Mouse (Mus musculus) C2C12 (cell line): ENCODE results near the gene Syk. TPM values are rescaled to one million over a fixed set of nuclear protein-coding genes. Genes with fewer than 3 reads are reported as not detected.

Experiments
- H3K27me3 ChIP-seq: one replicate; pipeline ENCODE4 v1.6.1; 2011; ENCODE audit not compliant: control insufficient read depth, insufficient read depth, insufficient read length
- H3K36me3 ChIP-seq: one replicate; pipeline ENCODE4 v1.6.1; 2011; ENCODE audit not compliant: control insufficient read depth, insufficient read depth
- H3K4me3 ChIP-seq: one replicate; pipeline ENCODE4 v1.5.1; 2011; ENCODE audit warnings: mild to moderate bottlenecking, control low read depth; ENCODE audit not compliant: poor library complexity, insufficient read depth, severe bottlenecking
- H3K79me2 ChIP-seq: one replicate; pipeline ENCODE4 v1.6.1; 2011; ENCODE audit not compliant: control insufficient read depth, insufficient read depth
- H3K79me3 ChIP-seq: one replicate; pipeline ENCODE4 v1.6.1; 2011; ENCODE audit warnings: low read depth, control low read depth
- H3ac ChIP-seq: one replicate; pipeline ENCODE3; 2011; ENCODE audit warnings: low read depth; ENCODE audit not compliant: control insufficient read depth, insufficient read length
- CEBPB ChIP-seq: IDR thresholded peaks from one replicate; pipeline ENCODE4 v1.6.1; 2011; ENCODE audit warnings: low read depth, mild to moderate bottlenecking, control low read depth, moderate library complexity
- CTCF ChIP-seq: IDR thresholded peaks from one replicate; pipeline ENCODE4 v1.5.1; 2011; ENCODE audit not compliant: control insufficient read depth, insufficient read depth, insufficient read length
- FOSL1 ChIP-seq: IDR thresholded peaks from one replicate; pipeline ENCODE4 v1.8.0; 2011; ENCODE audit warnings: mild to moderate bottlenecking, low read length; ENCODE audit not compliant: poor library complexity, insufficient read depth, severe bottlenecking
- MAX ChIP-seq: IDR thresholded peaks from one replicate; pipeline ENCODE4 v1.6.1; 2011; ENCODE audit warnings: mild to moderate bottlenecking, control low read depth
- MYOD1 ChIP-seq: IDR thresholded peaks from one replicate; pipeline ENCODE4 v1.6.1; 2011; ENCODE audit warnings: low read depth; ENCODE audit not compliant: control insufficient read depth, insufficient read length
- MYOG ChIP-seq: IDR thresholded peaks from one replicate; pipeline ENCODE4 v1.6.1; 2011; ENCODE audit not compliant: control insufficient read depth, insufficient read length; ENCODE audit errors: extremely low read depth
- USF1 ChIP-seq: IDR thresholded peaks from one replicate; pipeline ENCODE4 v1.6.1; 2011; ENCODE audit warnings: low read depth, mild to moderate bottlenecking, control low read depth, moderate library complexity
- polyA plus RNA-seq: library from polyadenylated mRNA; unstranded; fragments of >200 nt; fragmentation: generic; extraction: Trizol; gene quantifications from one replicate; pipeline ENCODE4 v1.2.1, GENCODE M21; 2012; ENCODE audit warnings: missing spikeins

Syk gene
- polyA plus RNA-seq, 1 experiment: 0.50 TPM

DNA sequence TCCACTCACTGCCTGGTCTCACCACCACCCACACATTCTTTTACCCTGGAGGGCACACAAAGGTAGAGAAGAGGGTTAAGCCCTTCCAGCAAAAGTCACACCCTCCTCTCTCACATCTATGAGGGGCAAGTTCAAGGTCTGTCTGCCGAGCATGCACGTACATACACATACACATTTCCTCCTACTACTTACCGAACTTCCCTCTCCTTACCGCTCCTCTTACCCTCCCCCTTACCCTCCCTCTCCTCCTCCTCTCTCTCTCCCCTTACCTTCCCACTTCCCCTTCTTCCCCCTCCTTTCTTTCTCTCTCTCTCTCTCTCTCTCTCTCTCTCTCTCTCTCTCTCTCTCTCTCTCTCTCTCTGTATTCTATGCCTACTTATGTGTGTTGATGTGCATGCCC, 35.6 kb downstream of the Syk start:
- H3K4me3 ChIP-seq: no peak overlapping the region
- no peaks in the 10 kb centered on the region for H3K79me2 ChIP-seq
- no peak overlapping the region for H3ac ChIP-seq
- no peak for TF ChIP-seq FOSL1
- TF ChIP-seq MYOD1: no peak
- TF ChIP-seq CEBPB: no peak
- no peak for TF ChIP-seq USF1
- H3K27me3 ChIP-seq: no peaks in the 10 kb centered on the region
- H3K79me3 ChIP-seq: no peaks in the 10 kb centered on the region
- no peaks in the 10 kb centered on the region for H3K36me3 ChIP-seq

DNA sequence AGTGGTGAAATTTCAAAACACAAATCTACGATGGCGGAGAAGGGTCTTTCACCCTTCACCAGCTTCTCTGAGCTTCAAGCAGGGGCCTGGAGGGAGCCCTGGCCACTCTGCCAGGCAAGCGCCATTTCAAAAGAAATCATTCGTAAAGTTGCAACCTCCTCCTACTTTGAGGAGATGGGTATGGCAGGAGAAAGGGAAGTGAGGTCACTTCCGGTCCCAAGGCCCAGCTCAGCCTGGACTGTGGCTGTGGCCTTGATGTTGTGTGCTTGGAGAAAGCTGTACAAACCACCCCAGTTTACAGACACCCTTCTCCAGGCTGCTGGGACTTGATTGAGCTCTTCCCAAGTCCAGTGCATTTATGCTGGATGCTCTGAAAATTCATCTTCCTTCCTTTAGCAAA, 36.5 kb downstream of the Syk start:
- TF ChIP-seq USF1 (no peak), MYOD1 (no peak), MAX (no peak), CEBPB (no peak), MYOG (no peak), CTCF (no peak), FOSL1 (no peak)
- Histone ChIP-seq H3K27me3 (no peaks in the 10 kb centered on the region), H3K79me2 (no peaks in the 10 kb centered on the region), H3K79me3 (no peaks in the 10 kb centered on the region), H3K36me3 (no peaks in the 10 kb centered on the region), H3ac (no peak overlapping the region), H3K4me3 (no peak overlapping the region)

DNA sequence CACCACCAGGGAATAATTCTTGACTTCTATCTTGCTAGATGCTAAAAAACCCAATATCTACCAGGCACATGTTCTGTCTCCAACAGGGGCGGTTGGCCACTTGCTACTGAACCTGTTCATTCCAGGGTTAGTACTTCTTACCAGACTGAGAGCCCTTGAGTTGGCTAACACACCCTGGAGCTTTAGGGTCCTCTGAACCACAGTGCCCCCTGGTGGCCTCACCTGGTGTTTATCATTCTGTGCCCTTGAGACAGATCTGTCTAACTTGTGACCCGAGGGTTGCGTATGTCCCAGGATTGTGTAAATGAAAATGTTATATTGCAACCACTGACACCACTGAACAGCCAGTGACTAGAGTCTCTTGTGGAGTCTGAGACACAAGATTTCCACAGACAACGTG, 41.1 kb downstream of the Syk start:
- H3K79me2 ChIP-seq: no peaks in the 10 kb centered on the region
- no peak overlapping the region for H3K4me3 ChIP-seq
- peaks cover 4% of the 10 kb centered on the region for H3K27me3 ChIP-seq
- peak; percentile 44 for TF ChIP-seq CTCF
- TF ChIP-seq MYOD1: no peak
- no peak overlapping the region for H3ac ChIP-seq
- no peaks in the 10 kb centered on the region for H3K36me3 ChIP-seq
- no peaks in the 10 kb centered on the region for H3K79me3 ChIP-seq

DNA sequence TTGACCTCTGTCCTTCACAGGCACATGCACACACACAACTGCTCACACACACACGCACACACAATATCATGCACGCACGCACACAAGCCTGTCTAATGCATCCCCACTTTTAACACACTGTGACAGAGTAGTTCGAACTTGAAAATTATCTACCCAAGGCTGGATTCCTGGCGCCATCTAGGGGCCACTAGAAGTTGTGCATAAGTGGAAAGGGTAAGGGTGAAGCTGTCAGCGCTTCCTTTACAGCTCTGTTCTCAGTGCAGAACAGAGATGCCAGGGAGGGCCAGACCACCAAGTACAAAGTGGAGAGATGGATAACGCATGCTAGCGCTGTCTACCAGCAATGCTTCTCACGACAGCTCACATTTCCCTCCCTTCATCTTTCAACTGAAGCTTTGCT, 45.6 kb downstream of the Syk start:
- H3K79me3 ChIP-seq: no peaks in the 10 kb centered on the region
- no peak overlapping the region for H3K4me3 ChIP-seq
- no peaks in the 10 kb centered on the region for H3K79me2 ChIP-seq
- peaks cover 4% of the 10 kb centered on the region for H3K27me3 ChIP-seq
- H3K36me3 ChIP-seq: no peaks in the 10 kb centered on the region
- TF ChIP-seq CTCF (peak; percentile 20), CEBPB (no peak)
- no peak overlapping the region for H3ac ChIP-seq

DNA sequence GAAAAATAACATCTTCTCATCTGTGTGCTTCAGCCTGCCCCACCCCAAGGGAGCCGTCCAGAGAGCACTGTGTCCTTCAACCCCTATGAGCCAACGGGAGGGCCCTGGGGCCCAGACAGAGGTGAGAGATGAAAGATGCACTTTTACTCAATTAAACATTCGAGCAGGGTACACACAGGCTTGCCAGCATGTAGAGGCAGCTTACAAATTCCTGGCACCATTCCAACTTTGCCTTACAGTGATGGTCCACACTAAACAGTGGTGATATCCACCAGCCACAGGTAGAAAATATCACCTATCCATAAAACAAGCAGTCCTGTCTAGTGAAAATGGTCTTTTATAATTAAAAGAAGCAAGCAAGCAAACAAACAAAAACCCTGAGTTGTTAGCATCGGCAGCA, 48.7 kb downstream of the Syk start:
- H3K79me3 ChIP-seq: no peaks in the 10 kb centered on the region
- H3K27me3 ChIP-seq: no peaks in the 10 kb centered on the region
- no peak overlapping the region for H3ac ChIP-seq
- TF ChIP-seq MYOG (no peak), MAX (no peak), CEBPB (no peak), FOSL1 (no peak), MYOD1 (no peak), CTCF (no peak), USF1 (no peak)
- H3K4me3 ChIP-seq: no peak overlapping the region
- no peaks in the 10 kb centered on the region for H3K36me3 ChIP-seq
- no peaks in the 10 kb centered on the region for H3K79me2 ChIP-seq

DNA sequence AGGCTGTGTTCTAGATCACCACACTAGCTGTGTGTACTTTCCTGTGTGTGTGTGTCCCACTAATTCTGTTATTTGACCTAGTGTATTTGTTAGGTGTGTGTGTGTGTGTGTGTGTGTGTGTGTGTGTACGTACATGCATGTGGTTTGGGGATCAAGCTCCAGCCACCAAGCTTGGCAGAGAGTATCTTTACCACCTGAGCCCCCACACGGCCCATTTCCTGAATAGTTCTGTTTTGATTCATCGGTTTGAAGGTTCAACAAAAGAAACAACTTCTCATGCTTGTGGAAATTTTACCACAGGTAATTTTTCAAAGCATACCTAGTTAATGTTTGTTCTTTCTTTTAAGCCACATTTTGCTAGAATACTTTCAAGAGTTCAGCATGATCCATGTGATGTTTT, 52.5 kb downstream of the Syk start:
- H3K27me3 ChIP-seq: no peaks in the 10 kb centered on the region
- H3K79me2 ChIP-seq: no peaks in the 10 kb centered on the region
- no peaks in the 10 kb centered on the region for H3K36me3 ChIP-seq
- no peak overlapping the region for H3ac ChIP-seq
- H3K4me3 ChIP-seq: no peak overlapping the region
- TF ChIP-seq MYOG (no peak), MAX (no peak), CTCF (no peak), CEBPB (no peak), MYOD1 (no peak)
- no peaks in the 10 kb centered on the region for H3K79me3 ChIP-seq
